Mouse (Mus musculus) MEL (cell line): ENCODE measurements around the gene Slamf7. TPM values are rescaled to one million over a fixed set of nuclear protein-coding genes. Genes with fewer than 3 reads are reported as not detected.
"Not testable (repeated sequence)": the region's sequence is repeated elsewhere in the genome, so short reads cannot be mapped to it uniquely, and the experiment has no call there.

Experiments used
- DNase-seq: peaks from one replicate; pipeline ENCODE4 v3.0.0; 2011; ENCODE audit warnings: low read depth, low spot score
- H3K27ac ChIP-seq: 2 replicates; pipeline ENCODE4 v1.5.1; 2012; ENCODE audit warnings: low read depth, mild to moderate bottlenecking, control low read depth, low read length, moderate library complexity; ENCODE audit not compliant: control insufficient read depth
- H3K27me3 ChIP-seq, 2 experiments: fragments of 150-350 bp in 1 of 2; sonication (generic) in 1 of 2; 2 replicates each; pipeline ENCODE4 v1.6.1; 2012; ENCODE audit warnings: low read length in 2 of 2, mild to moderate bottlenecking in 2 of 2, improper control_type of control experiment in 1 of 2, moderate library complexity in 1 of 2; ENCODE audit not compliant: insufficient read depth in 2 of 2, control insufficient read depth in 1 of 2
- H3K36me3 ChIP-seq, 2 experiments: 2 replicates each; pipeline ENCODE4 v1.6.1; 2012 to 2014; ENCODE audit warnings: low read length in 2 of 2, improper control_type of control experiment in 1 of 2, inconsistent platforms in 1 of 2, mild to moderate bottlenecking in 1 of 2; ENCODE audit not compliant: insufficient read depth in 2 of 2, control insufficient read depth in 1 of 2
- H3K4me1 ChIP-seq, 2 experiments: fragments of 150-350 bp in 1 of 2; sonication (generic) in 1 of 2; 2 replicates each; pipeline ENCODE4 v1.6.1; 2012; ENCODE audit warnings: low read length in 2 of 2, improper control_type of control experiment in 1 of 2, mild to moderate bottlenecking in 1 of 2; ENCODE audit not compliant: insufficient read depth in 2 of 2, control insufficient read depth in 1 of 2
- H3K4me3 ChIP-seq, 2 experiments: fragments of 150-350 bp in 1 of 2; sonication (generic) in 1 of 2; 2 replicates each; pipeline ENCODE4 v1.5.1; 2012; ENCODE audit warnings: low read depth in 2 of 2, low read length in 2 of 2, mild to moderate bottlenecking in 2 of 2, moderate library complexity in 2 of 2, control low read depth in 1 of 2, improper control_type of control experiment in 1 of 2; ENCODE audit not compliant: control insufficient read depth in 1 of 2, insufficient read depth in 1 of 2
- H3K79me2 ChIP-seq: 2 replicates; pipeline ENCODE4 v1.6.1; 2012; ENCODE audit warnings: mild to moderate bottlenecking, low read length, moderate library complexity; ENCODE audit not compliant: control insufficient read depth, poor library complexity, insufficient read depth
- H3K9ac ChIP-seq: 2 replicates; pipeline ENCODE4 v1.6.1; 2012; ENCODE audit warnings: low read depth, mild to moderate bottlenecking, control low read depth, low read length, moderate library complexity; ENCODE audit not compliant: control insufficient read depth, poor library complexity, severe bottlenecking
- H3K9me3 ChIP-seq: fragments of 150-350 bp; sonication (generic); replicated peaks from 2 replicates; pipeline ENCODE4 v1.6.1; 2012; ENCODE audit warnings: mild to moderate bottlenecking, low read length, improper control_type of control experiment, moderate library complexity; ENCODE audit not compliant: insufficient read depth
- CHD2 ChIP-seq: IDR thresholded peaks from 2 replicates; pipeline ENCODE4 v1.6.1; 2011; ENCODE audit warnings: low read length, improper control_type of control experiment
- CTCF ChIP-seq, 3 experiments: IDR thresholded peaks in 2 of 3; conservative IDR thresholded peaks in 1 of 3; 2 replicates each; pipeline ENCODE4 v1.5.1; 2011 to 2012; ENCODE audit warnings: low read length in 3 of 3, low read depth in 2 of 3, mild to moderate bottlenecking in 2 of 3, improper control_type of control experiment in 1 of 3, inconsistent platforms in 1 of 3, mixed read lengths in 1 of 3, moderate library complexity in 1 of 3; ENCODE audit not compliant: control insufficient read depth in 1 of 3, insufficient read depth in 1 of 3, poor library complexity in 1 of 3, severe bottlenecking in 1 of 3
- ELF1 ChIP-seq: IDR thresholded peaks from 2 replicates; pipeline ENCODE4 v1.6.1; 2014; ENCODE audit warnings: low read depth, mild to moderate bottlenecking, inconsistent platforms, low read length, improper control_type of control experiment, moderate library complexity
- ETS1 ChIP-seq: IDR thresholded peaks from 2 replicates; pipeline ENCODE4 v1.6.1; 2012; ENCODE audit warnings: low read depth, mild to moderate bottlenecking, inconsistent platforms, low read length, improper control_type of control experiment, moderate library complexity
- MAZ ChIP-seq: IDR thresholded peaks from 2 replicates; pipeline ENCODE4 v1.6.1; 2012; ENCODE audit warnings: low read depth, mild to moderate bottlenecking, inconsistent platforms, low read length, improper control_type of control experiment
- MYC ChIP-seq: IDR thresholded peaks from 2 replicates; pipeline ENCODE4 v1.6.1; 2011; ENCODE audit warnings: low read depth, mild to moderate bottlenecking, low read length, improper control_type of control experiment, moderate library complexity
- NRF1 ChIP-seq: IDR thresholded peaks from 2 replicates; pipeline ENCODE4 v1.6.1; 2014; ENCODE audit warnings: low read depth, mild to moderate bottlenecking, inconsistent platforms, low read length, improper control_type of control experiment, moderate library complexity; ENCODE audit not compliant: poor library complexity, insufficient read depth, severe bottlenecking
- RAD21 ChIP-seq: IDR thresholded peaks from 2 replicates; pipeline ENCODE4 v1.6.1; 2011; ENCODE audit warnings: mild to moderate bottlenecking, low read depth, low read length, improper control_type of control experiment
- SIN3A ChIP-seq: IDR thresholded peaks from 2 replicates; pipeline ENCODE4 v1.6.1; 2012; ENCODE audit warnings: low read length, improper control_type of control experiment, inconsistent platforms
- SMC3 ChIP-seq: IDR thresholded peaks from 2 replicates; pipeline ENCODE4 v1.6.1; 2011; ENCODE audit warnings: low read depth, low read length, improper control_type of control experiment
- TAL1 ChIP-seq: IDR thresholded peaks from 2 replicates; pipeline ENCODE4 v1.6.1; 2012; ENCODE audit warnings: mild to moderate bottlenecking, inconsistent platforms, low read length, moderate library complexity, mixed read lengths
- TCF12 ChIP-seq: IDR thresholded peaks from 2 replicates; pipeline ENCODE4 v1.6.1; 2014; ENCODE audit warnings: low read depth, mild to moderate bottlenecking, inconsistent platforms, low read length, improper control_type of control experiment, moderate library complexity
- UBTF ChIP-seq: IDR thresholded peaks from 2 replicates; pipeline ENCODE4 v1.6.1; 2012; ENCODE audit warnings: low read depth, mild to moderate bottlenecking, inconsistent platforms, low read length, improper control_type of control experiment, moderate library complexity, borderline replicate concordance; ENCODE audit not compliant: insufficient read depth
- USF2 ChIP-seq, 2 experiments: IDR thresholded peaks; 2 replicates each; pipeline ENCODE4 v1.6.1; 2011 to 2012; ENCODE audit warnings: improper control_type of control experiment in 2 of 2, low read length in 2 of 2, borderline replicate concordance in 1 of 2, inconsistent platforms in 1 of 2, low read depth in 1 of 2, mild to moderate bottlenecking in 1 of 2; ENCODE audit not compliant: insufficient read depth in 1 of 2
- ZC3H11A ChIP-seq: IDR thresholded peaks from 2 replicates; pipeline ENCODE4 v1.6.1; 2012; ENCODE audit warnings: low read depth, mild to moderate bottlenecking, inconsistent platforms, low read length, improper control_type of control experiment
- ZNF384 ChIP-seq: IDR thresholded peaks from 2 replicates; pipeline ENCODE4 v1.6.1; 2012; ENCODE audit warnings: low read depth, mild to moderate bottlenecking, inconsistent platforms, low read length, improper control_type of control experiment
- polyA plus RNA-seq, 2 experiments: library from polyadenylated mRNA; stranded (reverse) in 1 of 2; unstranded in 1 of 2; fragments of >175 nt in 1 of 2; fragments of >200 nt in 1 of 2; gene quantifications; 2 replicates each; pipeline versions ENCODE4 v1.2.1 to v1.2.4; 2012; ENCODE audit warnings: low replicate concordance in 2 of 2, low read depth in 1 of 2; ENCODE audit not compliant: insufficient read length in 2 of 2, insufficient read depth in 1 of 2, missing spikeins in 1 of 2
- total RNA-seq: library from RNA; depleted of rRNA; stranded (reverse); fragments of 300-350 nt; gene quantifications from 2 replicates; pipeline ENCODE4 v1.2.3, GENCODE M21; 2012

The Slamf7 gene
- total and polyA plus RNA-seq, 3 experiments = not detected

DNA sequence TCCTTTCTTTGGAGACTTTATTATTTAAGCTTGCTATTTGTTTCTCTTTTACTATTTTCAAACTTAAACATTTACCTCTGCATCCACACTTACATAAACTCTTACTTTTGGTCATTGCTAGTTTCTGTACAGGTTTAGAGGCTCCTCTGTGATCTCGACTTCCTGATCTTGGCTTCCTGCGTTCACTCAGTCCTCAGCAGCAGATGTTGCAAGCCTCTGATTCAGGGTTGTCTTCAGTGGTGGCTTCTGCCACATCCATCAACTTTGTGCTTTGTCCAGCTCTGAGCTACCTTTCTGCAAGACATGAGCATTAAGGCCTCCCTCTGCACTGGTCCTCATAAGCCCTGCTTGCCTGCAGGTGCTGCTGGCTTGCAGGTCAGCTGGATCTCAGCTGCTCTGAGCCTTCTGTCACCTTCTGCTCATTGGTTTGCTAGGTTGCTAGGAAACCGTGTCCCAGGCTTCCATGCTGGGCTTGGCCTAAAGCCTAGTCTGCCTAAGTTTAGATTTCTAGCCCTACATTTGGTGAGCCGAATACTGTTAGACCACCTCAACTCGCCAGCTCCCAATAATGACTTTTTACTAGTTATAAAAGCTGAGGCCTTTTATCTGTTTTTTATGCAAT, 20.1 kb upstream of the Slamf7 start:
- TF ChIP-seq ETS1 (peak; percentile 73), NRF1 (no peak), ELF1 (0 out of 2 replicates have a peak, but pooled peaks have one; percentile 3), ZNF384 (no peak), SMC3 (no peak), CTCF (IDR thresholded peaks at IDR 0.05 in 2 of 3, conservative IDR thresholded peaks at IDR 0.05 in 1 of 3; ENCODE audit: control insufficient read depth in 1 of 3, insufficient read depth in 1 of 3, low read depth in 2 of 3, low read length in 3 of 3, poor library complexity in 1 of 3, severe bottlenecking in 1 of 3) (no peak), UBTF (no peak), USF2 (IDR thresholded peaks at IDR 0.05; ENCODE audit: borderline replicate concordance in 1 of 2, insufficient read depth in 1 of 2, low read depth in 1 of 2, low read length in 2 of 2) (no peak), TCF12 (0 out of 2 replicates have a peak, but pooled peaks have one; percentile 22), RAD21 (no peak), TAL1 (no peak), MAZ (no peak), CHD2 (no peak), SIN3A (no peak)
- no peak overlapping the region for H3K9ac ChIP-seq
- peak; percentile 77 for DNase-seq
- H3K27me3 ChIP-seq = no peaks in the 10 kb centered on the region
- no peak overlapping the region for H3K27ac ChIP-seq
- no peak overlapping the region for H3K4me3 ChIP-seq
- H3K79me2 ChIP-seq = no peaks in the 10 kb centered on the region
- H3K9me3 ChIP-seq = no peaks in the 10 kb centered on the region
- peaks cover 0 to 39% of the 10 kb centered on the region in 2 experiments; a peak in 2 of 4 replicates for H3K36me3 ChIP-seq
- H3K4me1 ChIP-seq = peaks cover 23 to 36% of the 10 kb centered on the region in 2 experiments

- H3K27ac ChIP-seq, H3K9me3 ChIP-seq, H3K79me2 ChIP-seq, H3K27me3 ChIP-seq, H3K4me3 ChIP-seq, H3K9ac ChIP-seq: not testable (repeated sequence)
- Histone ChIP-seq H3K36me3 (peaks cover 0 to 34% of the 10 kb centered on the region in 2 experiments; a peak in 2 of 4 replicates), H3K4me1 (peaks cover 21 to 31% of the 10 kb centered on the region in 2 experiments)
- DNase-seq = peak; percentile 57
- 0 out of 2 replicates have a peak, but pooled peaks have one; percentile 13 for TF ChIP-seq MYC
- TF ChIP-seq CTCF (IDR thresholded peaks at IDR 0.05 in 2 of 3, conservative IDR thresholded peaks at IDR 0.05 in 1 of 3; ENCODE audit: control insufficient read depth in 1 of 3, insufficient read depth in 1 of 3, low read depth in 2 of 3, low read length in 3 of 3, poor library complexity in 1 of 3, severe bottlenecking in 1 of 3) = peak in 2 of 3 experiments; percentile 3 to 78; a peak in 3 of 6 replicates
- TF ChIP-seq SMC3 = peak; percentile 86
- TF ChIP-seq RAD21 = peak; percentile 86
- TF ChIP-seq SIN3A = peak; percentile 13; the same call in 1 of the 2 replicates
- peak; percentile 94 for TF ChIP-seq ZC3H11A
Measured at GRCm38 (mm10) chr1:171672451-171672850, 19.6 kb upstream of the Slamf7 start.
